Mouse (Mus musculus): ENCODE results near the gene Tomt. TPM values are rescaled to one million over a fixed set of nuclear protein-coding genes. Genes with fewer than 3 reads are reported as not detected.

Tomt gene
- total and polyA plus RNA-seq, 2 experiments, result 0.22 TPM; not detected in 1

- Histone ChIP-seq H3K4me1 (ENCODE audit: control insufficient read depth, insufficient read depth, low read length) (no peaks in the 10 kb centered on the region), H3K36me3 (ENCODE audit: control insufficient read depth, insufficient read depth, low read length) (no peaks in the 10 kb centered on the region), H3K27me3 (ENCODE audit: control insufficient read depth, insufficient read depth, low read length) (no peaks in the 10 kb centered on the region), H3K79me2 (ENCODE audit: control insufficient read depth, insufficient read depth, low read length) (no peaks in the 10 kb centered on the region), H3K9ac (ENCODE audit: low read depth, low read length) (no peak overlapping the region), H3K27ac (replicated peaks; ENCODE audit: insufficient read depth, low read depth, low read length) (no peak overlapping the region), H3K4me3 (ENCODE audit: insufficient read depth, low read depth, low read length) (no peak overlapping the region)
- DNase-seq (ENCODE audit: extremely low read depth, low read depth, low spot score), result no peak
- TF ChIP-seq CTCF (IDR thresholded peaks at IDR 0.05; ENCODE audit: low read depth, low read length) (no peak), POLR2A (IDR thresholded peaks at IDR 0.05; ENCODE audit: extremely low read depth, insufficient read depth, low read length) (no peak)
- WGBS, result 90% methylated on average over 3 of the region's 3 CpGs
Observed at GRCm38 (mm10) chr7:101862291-101862690, 43.9 kb downstream of the Tomt start.

DNA sequence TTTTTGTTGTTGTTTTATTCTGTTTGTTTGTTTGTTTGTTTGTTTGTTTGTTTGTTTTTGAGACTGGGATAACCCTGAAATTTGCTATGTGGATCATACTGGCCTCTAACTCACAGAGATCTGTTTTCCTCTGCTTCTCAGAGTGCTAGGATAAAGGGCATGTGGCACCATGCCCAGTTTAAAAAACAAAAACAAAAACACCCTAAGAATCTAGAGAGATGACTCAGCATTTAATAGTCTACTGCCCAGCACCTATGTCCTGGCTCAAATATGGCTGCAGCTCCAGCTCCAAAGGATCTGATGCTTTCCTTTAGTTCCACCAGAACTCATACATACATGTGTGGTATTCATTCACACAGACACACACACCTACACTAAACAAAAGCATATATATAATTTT, 45.2 kb downstream of the Tomt start:
- Histone ChIP-seq H3K4me3 (ENCODE audit: insufficient read depth, low read depth, low read length) (no peak overlapping the region), H3K4me1 (ENCODE audit: control insufficient read depth, insufficient read depth, low read length) (no peaks in the 10 kb centered on the region), H3K27me3 (ENCODE audit: control insufficient read depth, insufficient read depth, low read length) (no peaks in the 10 kb centered on the region), H3K36me3 (ENCODE audit: control insufficient read depth, insufficient read depth, low read length) (no peaks in the 10 kb centered on the region), H3K9ac (ENCODE audit: low read depth, low read length) (no peak overlapping the region), H3K27ac (replicated peaks; ENCODE audit: insufficient read depth, low read depth, low read length) (no peak overlapping the region), H3K79me2 (ENCODE audit: control insufficient read depth, insufficient read depth, low read length) (no peaks in the 10 kb centered on the region)
- TF ChIP-seq POLR2A (IDR thresholded peaks at IDR 0.05; ENCODE audit: extremely low read depth, insufficient read depth, low read length), result no peak
- TF ChIP-seq CTCF (IDR thresholded peaks at IDR 0.05; ENCODE audit: low read depth, low read length), result no peak
- DNase-seq (ENCODE audit: extremely low read depth, low read depth, low spot score), result peak; percentile 63

GRCm38 (mm10) chr7:101858362-101858761, 47.8 kb downstream of the Tomt start:
- no peak overlapping the region for H3K9ac ChIP-seq (ENCODE audit: low read depth, low read length)
- 89% methylated on average over 9 of the region's 9 CpGs for WGBS
- H3K27ac ChIP-seq (replicated peaks; ENCODE audit: insufficient read depth, low read depth, low read length), result no peak overlapping the region
- no peaks in the 10 kb centered on the region for H3K27me3 ChIP-seq (ENCODE audit: control insufficient read depth, insufficient read depth, low read length)
- H3K4me3 ChIP-seq (ENCODE audit: insufficient read depth, low read depth, low read length), result no peak overlapping the region
- H3K79me2 ChIP-seq (ENCODE audit: control insufficient read depth, insufficient read depth, low read length), result no peaks in the 10 kb centered on the region
- H3K36me3 ChIP-seq (ENCODE audit: control insufficient read depth, insufficient read depth, low read length), result no peaks in the 10 kb centered on the region
- DNase-seq (ENCODE audit: extremely low read depth, low read depth, low spot score), result no peak
- H3K4me1 ChIP-seq (ENCODE audit: control insufficient read depth, insufficient read depth, low read length), result no peaks in the 10 kb centered on the region
- no peak for TF ChIP-seq POLR2A (IDR thresholded peaks at IDR 0.05; ENCODE audit: extremely low read depth, insufficient read depth, low read length)
- no peak for TF ChIP-seq CTCF (IDR thresholded peaks at IDR 0.05; ENCODE audit: low read depth, low read length)

DNA sequence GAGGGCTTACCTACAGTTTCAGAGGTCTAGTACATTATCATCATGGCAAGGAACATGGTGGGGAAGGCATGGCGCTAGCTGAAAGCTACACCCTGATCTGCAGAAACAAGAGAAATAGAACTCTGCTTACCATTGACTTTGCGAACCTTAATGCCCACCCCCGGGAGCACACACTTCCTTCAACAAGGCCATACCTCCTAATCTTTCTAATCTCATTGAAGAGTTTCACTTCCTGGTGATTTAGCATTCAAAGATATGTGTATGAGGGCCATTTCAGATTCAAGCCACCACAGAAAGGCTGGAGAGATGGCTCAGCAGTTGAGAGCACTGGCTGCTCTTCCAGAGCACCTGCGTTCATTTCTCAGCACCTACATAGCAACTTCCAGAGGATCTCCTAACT, 49.1 kb downstream of the Tomt start, which contains the start of gene Folr2:
TSS of gene Folr2 (minus strand) at position 101 of the 400 bp plus-strand sequence.
- H3K4me1 ChIP-seq (ENCODE audit: control insufficient read depth, insufficient read depth, low read length), result no peaks in the 10 kb centered on the region
- H3K9ac ChIP-seq (ENCODE audit: low read depth, low read length), result no peak within 1 kb of the TSS
- H3K27me3 ChIP-seq (ENCODE audit: control insufficient read depth, insufficient read depth, low read length), result no peaks in the 10 kb centered on the region
- H3K4me3 ChIP-seq (ENCODE audit: insufficient read depth, low read depth, low read length), result no peak within 1 kb of the TSS
- TF ChIP-seq CTCF (IDR thresholded peaks at IDR 0.05; ENCODE audit: low read depth, low read length) (no peak), POLR2A (IDR thresholded peaks at IDR 0.05; ENCODE audit: extremely low read depth, insufficient read depth, low read length) (no peak)
- H3K27ac ChIP-seq (replicated peaks; ENCODE audit: insufficient read depth, low read depth, low read length), result no peak within 1 kb of the TSS
- no peaks in the 10 kb centered on the region for H3K36me3 ChIP-seq (ENCODE audit: control insufficient read depth, insufficient read depth, low read length)
- no peak for DNase-seq (ENCODE audit: extremely low read depth, low read depth, low spot score)
- no peaks in the 10 kb centered on the region for H3K79me2 ChIP-seq (ENCODE audit: control insufficient read depth, insufficient read depth, low read length)
- 88% methylated on average over 4 of the region's 4 CpGs for WGBS

- H3K27ac ChIP-seq (replicated peaks; ENCODE audit: insufficient read depth, low read depth, low read length), result no peak overlapping the region
- WGBS, result 83% methylated on average over 2 of the region's 2 CpGs
- no peaks in the 10 kb centered on the region for H3K36me3 ChIP-seq (ENCODE audit: control insufficient read depth, insufficient read depth, low read length)
- no peak overlapping the region for H3K9ac ChIP-seq (ENCODE audit: low read depth, low read length)
- no peaks in the 10 kb centered on the region for H3K27me3 ChIP-seq (ENCODE audit: control insufficient read depth, insufficient read depth, low read length)
- DNase-seq (ENCODE audit: extremely low read depth, low read depth, low spot score), result no peak
- TF ChIP-seq CTCF (IDR thresholded peaks at IDR 0.05; ENCODE audit: low read depth, low read length) (no peak), POLR2A (IDR thresholded peaks at IDR 0.05; ENCODE audit: extremely low read depth, insufficient read depth, low read length) (no peak)
- H3K4me3 ChIP-seq (ENCODE audit: insufficient read depth, low read depth, low read length), result no peak overlapping the region
- no peaks in the 10 kb centered on the region for H3K79me2 ChIP-seq (ENCODE audit: control insufficient read depth, insufficient read depth, low read length)
- peaks cover under 1% of the 10 kb centered on the region; the same call in 1 of the 2 replicates for H3K4me1 ChIP-seq (ENCODE audit: control insufficient read depth, insufficient read depth, low read length)
Observed at GRCm38 (mm10) chr7:101853816-101854215, 52.3 kb downstream of the Tomt start.

GRCm38 (mm10) chr7:101852846-101853245, 53.3 kb downstream of the Tomt start:
- H3K4me3 ChIP-seq (ENCODE audit: insufficient read depth, low read depth, low read length), result no peak overlapping the region
- H3K27ac ChIP-seq (replicated peaks; ENCODE audit: insufficient read depth, low read depth, low read length), result no peak overlapping the region
- H3K27me3 ChIP-seq (ENCODE audit: control insufficient read depth, insufficient read depth, low read length), result no peaks in the 10 kb centered on the region
- H3K36me3 ChIP-seq (ENCODE audit: control insufficient read depth, insufficient read depth, low read length), result no peaks in the 10 kb centered on the region
- H3K79me2 ChIP-seq (ENCODE audit: control insufficient read depth, insufficient read depth, low read length), result no peaks in the 10 kb centered on the region
- H3K4me1 ChIP-seq (ENCODE audit: control insufficient read depth, insufficient read depth, low read length), result peaks cover 3% of the 10 kb centered on the region; the same call in 1 of the 2 replicates
- H3K9ac ChIP-seq (ENCODE audit: low read depth, low read length), result no peak overlapping the region
- TF ChIP-seq POLR2A (IDR thresholded peaks at IDR 0.05; ENCODE audit: extremely low read depth, insufficient read depth, low read length) (no peak), CTCF (IDR thresholded peaks at IDR 0.05; ENCODE audit: low read depth, low read length) (no peak)
- no peak for DNase-seq (ENCODE audit: extremely low read depth, low read depth, low spot score)
- 79% methylated on average over 6 of the region's 6 CpGs for WGBS

Data from liver, adult 2 months (tissue).